Mouse (Mus musculus) embryonic facial prominence, embryonic 10.5 days (tissue): Measurements from ENCODE around the gene Dusp2. TPM values are rescaled to one million over a fixed set of nuclear protein-coding genes. Genes with fewer than 3 reads are reported as not detected.

Experiments used
- DNase-seq: peaks from one replicate; pipeline ENCODE4 v3.0.0-alpha.2; 2017; ENCODE audit warnings: low spot score
- H3K27ac ChIP-seq: fragments of 300-500 bp; sonication (generic); replicated peaks from 2 replicates; pipeline ENCODE4 v1.5.1; 2016; ENCODE audit warnings: mild to moderate bottlenecking
- H3K27me3 ChIP-seq: fragments of 300-500 bp; sonication (generic); replicated peaks from 2 replicates; pipeline ENCODE4 v1.6.1; 2016; ENCODE audit warnings: low read depth, mild to moderate bottlenecking; ENCODE audit not compliant: poor library complexity, severe bottlenecking
- H3K36me3 ChIP-seq: fragments of 300-500 bp; sonication (generic); replicated peaks from 2 replicates; pipeline ENCODE4 v1.6.1; 2016; ENCODE audit warnings: mild to moderate bottlenecking, moderate library complexity
- H3K4me1 ChIP-seq: fragments of 300-500 bp; sonication (generic); 2 replicates; pipeline ENCODE4 v1.6.1; 2016
- H3K4me3 ChIP-seq: fragments of 300-500 bp; sonication (generic); 2 replicates; pipeline ENCODE4 v1.5.1; 2016; ENCODE audit warnings: mild to moderate bottlenecking, moderate library complexity
- H3K9me3 ChIP-seq: fragments of 300-500 bp; sonication (generic); 2 replicates; pipeline ENCODE4 v1.6.1; 2016; ENCODE audit warnings: mild to moderate bottlenecking
- WGBS: fragments of 180-500 bp; shearing (Covaris S2); methylation state at CpG from one replicate; pipeline ENCODE4 v1.1.7; 2016; 5-methylcytosine and 5-hydroxymethylcytosine counted together
- polyA plus RNA-seq: library from polyadenylated mRNA; unstranded; fragments of >200 nt; fragmentation: Nextera tagmentation; extraction: Ambion mirVana; gene quantifications from 2 replicates; pipeline ENCODE4 v1.2.1, GENCODE M21; 2016

Gene Dusp2
- polyA plus RNA-seq, 1 experiment from 2014 or later, result 3.3 TPM

DNA sequence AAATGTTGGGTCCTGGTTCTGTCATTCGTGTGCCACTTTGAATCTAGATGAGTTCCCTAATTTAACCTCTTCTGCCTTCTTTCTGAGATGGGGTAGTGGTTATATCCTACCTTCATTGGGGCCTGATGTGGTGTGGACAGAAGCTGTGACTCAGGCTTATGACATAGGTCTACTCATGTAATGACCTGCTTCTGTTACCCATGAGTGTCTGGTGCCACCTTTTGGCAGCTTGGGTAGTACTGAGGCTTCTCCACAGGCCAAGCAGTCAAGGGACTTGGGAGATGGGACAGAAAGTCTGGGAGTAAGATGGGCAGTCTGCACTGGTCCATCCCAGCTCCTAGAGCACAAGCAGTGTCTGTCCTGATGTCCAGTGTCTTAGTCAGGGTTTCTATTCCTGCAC is 10.4 kb downstream of the Dusp2 start:
- no peak for DNase-seq
- H3K9me3 ChIP-seq, result no peaks in the 10 kb centered on the region
- no peak overlapping the region for H3K4me3 ChIP-seq
- no peak overlapping the region for H3K27ac ChIP-seq
- 85% methylated on average over 1 of the region's 1 CpGs for WGBS
- H3K36me3 ChIP-seq, result no peaks in the 10 kb centered on the region
- no peaks in the 10 kb centered on the region for H3K4me1 ChIP-seq
- H3K27me3 ChIP-seq, result peaks cover 6% of the 10 kb centered on the region; the same call in 1 of the 2 replicates

GRCm38 (mm10) chr2:127347147-127347985 is 11.4 kb downstream of the Dusp2 start:
- DNase-seq, result no peak
- no peaks in the 10 kb centered on the region for H3K9me3 ChIP-seq
- peaks cover 6% of the 10 kb centered on the region; the same call in 1 of the 2 replicates for H3K27me3 ChIP-seq
- WGBS, result 77% methylated on average over 13 of the region's 13 CpGs
- H3K27ac ChIP-seq, result no peak overlapping the region
- no peaks in the 10 kb centered on the region for H3K4me1 ChIP-seq
- no peaks in the 10 kb centered on the region for H3K36me3 ChIP-seq
- no peak overlapping the region for H3K4me3 ChIP-seq

DNA sequence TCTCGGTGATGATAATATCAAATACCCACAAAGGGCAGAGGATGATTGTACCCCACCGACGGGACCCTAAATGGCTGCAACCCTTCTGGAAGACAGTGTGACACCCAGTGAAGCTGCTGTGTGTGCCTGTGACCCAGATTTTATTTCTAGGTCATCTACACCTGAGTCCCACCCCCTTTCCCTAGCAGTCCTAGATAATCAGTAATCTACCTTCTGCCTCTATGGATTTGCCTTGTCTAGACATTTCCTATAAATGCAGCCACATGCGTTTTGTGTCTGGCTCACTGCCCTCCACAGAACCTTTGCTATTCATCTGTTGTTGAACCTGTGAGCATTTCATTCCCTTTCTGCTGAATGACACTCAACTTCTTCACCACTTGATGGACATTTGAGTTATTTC is 17.9 kb downstream of the Dusp2 start:
- H3K4me3 ChIP-seq, result no peak overlapping the region
- WGBS, result 89% methylated on average over 4 of the region's 4 CpGs
- no peak overlapping the region for H3K27ac ChIP-seq
- DNase-seq, result no peak
- H3K9me3 ChIP-seq, result no peaks in the 10 kb centered on the region
- no peaks in the 10 kb centered on the region for H3K36me3 ChIP-seq
- no peaks in the 10 kb centered on the region for H3K4me1 ChIP-seq
- peaks cover 36% of the 10 kb centered on the region for H3K27me3 ChIP-seq

DNA sequence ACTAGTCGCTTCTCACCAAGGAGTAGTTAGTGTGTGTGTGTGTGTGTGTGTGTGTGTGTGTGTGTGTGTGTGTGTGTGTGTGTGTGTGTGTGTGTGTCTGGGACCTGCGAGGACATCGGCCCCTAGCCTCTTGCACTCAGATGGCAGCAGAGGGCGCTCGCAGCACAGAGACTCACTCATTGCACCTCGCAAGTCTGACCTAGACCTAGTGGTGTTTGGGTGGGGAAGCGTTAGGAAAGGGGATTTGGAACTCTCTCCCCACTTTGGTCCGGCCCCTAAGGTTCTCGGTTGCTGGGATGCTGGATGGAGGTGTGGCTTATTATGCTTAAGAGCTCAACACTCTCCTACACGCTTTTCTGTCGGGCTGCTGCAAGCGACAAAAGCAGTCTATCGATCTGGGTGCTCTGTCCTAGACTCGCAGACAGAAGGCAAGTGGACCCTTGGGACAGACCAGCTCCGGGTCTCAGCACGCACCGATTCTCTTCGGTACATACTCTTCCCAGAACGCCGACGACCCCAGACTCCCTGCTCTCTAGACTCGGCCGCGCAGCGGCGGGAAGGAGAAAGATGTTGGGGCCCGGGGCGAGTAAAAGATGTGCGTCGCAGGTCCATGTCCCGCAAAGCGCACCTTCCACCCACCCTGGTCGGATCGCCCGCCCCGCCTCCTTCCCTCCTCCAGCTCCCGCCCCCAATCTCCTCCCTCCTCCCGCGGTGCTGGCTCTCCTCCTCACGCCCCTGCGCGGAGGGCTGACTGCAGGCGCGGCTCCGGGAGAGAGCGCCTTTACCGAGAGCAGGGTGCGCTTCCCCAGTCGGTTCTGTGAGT is 26.7 kb downstream of the Dusp2 start, which contains the start of gene Adra2b:
TSS of gene Adra2b (plus strand) at position 750 of the 823 bp plus-strand sequence.
- H3K36me3 ChIP-seq, result no peaks in the 10 kb centered on the region
- H3K27ac ChIP-seq, result no peak within 1 kb of the TSS
- peaks cover 94% of the 10 kb centered on the region for H3K27me3 ChIP-seq
- H3K4me1 ChIP-seq, result peaks cover 15% of the 10 kb centered on the region
- H3K4me3 ChIP-seq, result peak within 1 kb of the TSS; percentile 56
- 1% methylated on average over 49 of the region's 49 CpGs for WGBS
- peak; percentile 86 for DNase-seq
- H3K9me3 ChIP-seq, result no peaks in the 10 kb centered on the region

- no peak overlapping the region for H3K27ac ChIP-seq
- peaks cover 92% of the 10 kb centered on the region for H3K27me3 ChIP-seq
- no peaks in the 10 kb centered on the region for H3K36me3 ChIP-seq
- H3K9me3 ChIP-seq, result no peaks in the 10 kb centered on the region
- no peak for DNase-seq
- peaks cover 15% of the 10 kb centered on the region for H3K4me1 ChIP-seq
- WGBS, result under 1% methylated on average over 28 of the region's 28 CpGs
- H3K4me3 ChIP-seq, result peak overlapping the region; percentile 56
These were observed 27.3 kb downstream of the Dusp2 start for GRCm38 (mm10) chr2:127363282-127363652.

- H3K9me3 ChIP-seq, result no peaks in the 10 kb centered on the region
- H3K36me3 ChIP-seq, result no peaks in the 10 kb centered on the region
- H3K27me3 ChIP-seq, result peaks cover 88% of the 10 kb centered on the region
- peaks cover 15% of the 10 kb centered on the region for H3K4me1 ChIP-seq
- 6% methylated on average over 20 of the region's 20 CpGs for WGBS
- no peak overlapping the region for H3K27ac ChIP-seq
- peak; percentile 25 for DNase-seq
- peak overlapping the region; percentile 56 for H3K4me3 ChIP-seq
These were observed 27.7 kb downstream of the Dusp2 start for GRCm38 (mm10) chr2:127363696-127364095.

DNA sequence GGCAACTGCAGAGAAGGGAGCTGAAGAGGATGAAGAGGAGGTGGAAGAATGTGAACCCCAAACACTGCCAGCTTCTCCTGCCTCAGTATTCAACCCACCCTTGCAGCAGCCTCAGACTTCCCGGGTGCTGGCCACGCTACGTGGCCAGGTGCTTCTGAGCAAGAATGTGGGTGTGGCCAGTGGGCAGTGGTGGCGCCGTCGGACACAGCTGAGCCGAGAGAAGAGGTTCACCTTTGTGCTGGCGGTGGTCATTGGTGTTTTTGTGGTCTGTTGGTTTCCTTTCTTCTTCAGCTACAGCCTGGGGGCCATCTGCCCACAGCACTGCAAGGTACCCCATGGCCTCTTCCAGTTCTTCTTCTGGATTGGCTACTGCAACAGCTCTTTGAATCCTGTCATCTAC is 28.5 kb downstream of the Dusp2 start:
- Histone ChIP-seq H3K4me1 (peaks cover 15% of the 10 kb centered on the region), H3K27me3 (peaks cover 87% of the 10 kb centered on the region), H3K9me3 (no peaks in the 10 kb centered on the region), H3K4me3 (peak overlapping the region; percentile 56; the same call in 1 of the 2 replicates), H3K36me3 (no peaks in the 10 kb centered on the region), H3K27ac (no peak overlapping the region)
- 24% methylated on average over 8 of the region's 8 CpGs for WGBS
- no peak for DNase-seq

DNA sequence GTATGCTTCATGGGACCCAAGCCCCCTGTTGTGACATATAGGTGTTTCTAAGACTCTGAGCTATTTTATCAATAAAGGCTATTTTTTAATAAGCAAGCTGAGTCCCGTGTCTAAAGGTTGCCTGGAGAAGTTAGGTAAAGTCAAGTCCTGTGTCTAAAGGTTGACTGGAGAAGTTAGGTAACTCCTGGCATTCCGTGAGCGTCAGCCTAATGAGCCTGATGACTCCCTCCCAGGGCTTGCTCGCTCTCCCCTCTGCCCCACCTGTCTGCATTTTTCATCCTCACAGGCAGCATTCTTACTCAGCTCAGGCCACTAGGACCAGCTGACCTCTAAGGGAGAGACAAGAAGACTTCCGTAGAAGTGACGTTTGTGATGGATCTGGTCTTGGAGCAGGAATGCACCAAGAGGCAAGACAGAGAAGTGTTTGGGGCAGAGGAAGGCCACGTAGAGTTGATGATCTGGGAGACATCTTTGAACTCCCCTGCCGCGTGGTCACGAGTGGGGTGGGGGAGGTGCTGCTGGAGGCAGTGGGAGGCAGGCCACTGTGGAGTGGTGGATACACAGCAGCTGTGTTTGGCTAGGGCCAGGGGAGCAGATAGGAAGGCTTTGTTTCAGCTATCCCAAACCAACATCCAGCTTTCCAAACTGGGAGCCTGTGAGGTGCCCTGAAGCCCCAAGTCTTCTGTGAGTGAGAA is 31.3 kb downstream of the Dusp2 start:
- no peak for DNase-seq
- 76% methylated on average over 10 of the region's 10 CpGs for WGBS
- Histone ChIP-seq H3K27ac (no peak overlapping the region), H3K27me3 (peaks cover 72% of the 10 kb centered on the region), H3K36me3 (no peaks in the 10 kb centered on the region), H3K9me3 (no peaks in the 10 kb centered on the region), H3K4me3 (no peak overlapping the region), H3K4me1 (peaks cover 34% of the 10 kb centered on the region)

GRCm38 (mm10) chr2:127369703-127370376 is 33.9 kb downstream of the Dusp2 start:
- H3K9me3 ChIP-seq, result no peaks in the 10 kb centered on the region
- peaks cover 19% of the 10 kb centered on the region for H3K4me1 ChIP-seq
- 76% methylated on average over 5 of the region's 5 CpGs for WGBS
- H3K27ac ChIP-seq, result peak overlapping the region; percentile 57; the same call in 1 of the 2 replicates
- H3K4me3 ChIP-seq, result no peak overlapping the region
- DNase-seq, result no peak
- H3K27me3 ChIP-seq, result peaks cover 46% of the 10 kb centered on the region
- H3K36me3 ChIP-seq, result no peaks in the 10 kb centered on the region

- peaks cover 36% of the 10 kb centered on the region for H3K27me3 ChIP-seq
- no peaks in the 10 kb centered on the region for H3K9me3 ChIP-seq
- peaks cover 19% of the 10 kb centered on the region for H3K4me1 ChIP-seq
- DNase-seq, result no peak
- H3K4me3 ChIP-seq, result peak overlapping the region; percentile 4; the same call in 1 of the 2 replicates
- no peaks in the 10 kb centered on the region for H3K36me3 ChIP-seq
- WGBS, result 53% methylated on average over 9 of the region's 9 CpGs
- peak overlapping the region; percentile 57 for H3K27ac ChIP-seq
These were observed 34.9 kb downstream of the Dusp2 start for GRCm38 (mm10) chr2:127370561-127371483.

DNA sequence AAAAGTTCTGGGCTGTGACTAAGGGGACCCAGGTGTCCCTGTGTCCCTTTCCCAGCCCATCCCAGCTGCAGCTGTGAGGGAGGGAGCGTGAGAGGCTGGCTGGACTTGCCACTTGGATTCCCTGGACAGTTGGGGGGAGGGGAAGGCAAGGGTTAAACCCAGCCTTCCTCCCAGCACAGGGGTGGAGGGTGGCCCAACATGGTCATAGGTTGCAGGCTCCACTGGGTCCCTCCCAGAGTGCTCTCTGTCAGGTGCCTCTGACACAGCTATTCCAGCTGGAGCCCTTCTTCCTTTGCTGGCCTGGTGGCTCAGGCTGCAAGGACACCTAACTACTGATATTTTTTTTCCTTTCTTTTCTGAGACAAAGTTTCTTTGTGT is 35.5 kb downstream of the Dusp2 start:
- H3K4me3 ChIP-seq, result no peak overlapping the region
- H3K4me1 ChIP-seq, result peaks cover 19% of the 10 kb centered on the region
- no peaks in the 10 kb centered on the region for H3K9me3 ChIP-seq
- peaks cover 30% of the 10 kb centered on the region for H3K27me3 ChIP-seq
- no peak for DNase-seq
- WGBS, result 73% methylated on average over 1 of the region's 1 CpGs
- H3K36me3 ChIP-seq, result no peaks in the 10 kb centered on the region
- H3K27ac ChIP-seq, result peak overlapping the region; percentile 57; the same call in 1 of the 2 replicates
